Mouse (Mus musculus): ENCODE data around the gene Tgm2. TPM values are rescaled to one million over a fixed set of nuclear protein-coding genes. Genes with fewer than 3 reads are reported as not detected.

The Tgm2 gene
- polyA plus RNA-seq, 1 experiment from 2014 or later: 19.9 TPM

DNA sequence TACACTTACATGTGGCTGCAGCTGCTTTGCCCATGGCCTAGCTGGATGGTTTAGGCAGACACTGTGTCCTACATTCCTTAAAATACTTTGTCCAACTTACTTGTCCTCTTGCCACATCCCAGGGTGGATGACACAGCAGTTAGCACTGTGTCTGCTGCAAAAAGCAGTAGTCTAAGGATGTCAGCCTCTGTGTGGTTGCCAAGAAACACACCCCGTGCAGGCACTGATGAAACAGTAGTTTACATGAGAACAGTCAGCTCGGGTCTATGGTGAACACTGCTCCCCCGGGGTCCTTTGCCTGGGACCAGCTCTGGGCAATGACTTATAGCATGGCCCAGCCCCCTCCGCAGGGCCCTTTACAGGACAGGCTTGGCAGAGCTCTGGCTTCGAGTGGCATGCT is 52.9 kb downstream of the Tgm2 start:
- H3K4me3 ChIP-seq (ENCODE audit: low read depth, low read length): no peak overlapping the region
- WGBS: 64% methylated on average over 5 of the region's 5 CpGs
- H3K27ac ChIP-seq (replicated peaks; ENCODE audit: low read depth, low read length): no peak overlapping the region
- DNase-seq (ENCODE audit: low spot score) (no peak), ATAC-seq (ENCODE audit: low read depth) (no peak)
- H3K36me3 ChIP-seq (ENCODE audit: control insufficient read depth, insufficient read depth, low read length): no peaks in the 10 kb centered on the region
- H3K9me3 ChIP-seq (ENCODE audit: control insufficient read depth, low read length): no peaks in the 10 kb centered on the region
- H3K4me2 ChIP-seq (ENCODE audit: low read depth, low read length): no peak overlapping the region
- H3K9ac ChIP-seq (ENCODE audit: low read depth, low read length): no peak overlapping the region
- H3K27me3 ChIP-seq (replicated peaks; ENCODE audit: control insufficient read depth, insufficient read depth, low read length): no peaks in the 10 kb centered on the region
- peaks cover 3% of the 10 kb centered on the region; the same call in 1 of the 2 replicates for H3K4me1 ChIP-seq (ENCODE audit: control insufficient read depth, insufficient read depth, low read length)

- Histone ChIP-seq H3K27ac (replicated peaks; ENCODE audit: low read depth, low read length) (no peak overlapping the region), H3K4me2 (ENCODE audit: low read depth, low read length) (no peak overlapping the region), H3K9ac (ENCODE audit: low read depth, low read length) (no peak overlapping the region), H3K4me3 (ENCODE audit: low read depth, low read length) (no peak overlapping the region), H3K4me1 (ENCODE audit: control insufficient read depth, insufficient read depth, low read length) (peaks cover 3% of the 10 kb centered on the region; the same call in 1 of the 2 replicates), H3K9me3 (ENCODE audit: control insufficient read depth, low read length) (no peaks in the 10 kb centered on the region), H3K27me3 (replicated peaks; ENCODE audit: control insufficient read depth, insufficient read depth, low read length) (no peaks in the 10 kb centered on the region), H3K36me3 (ENCODE audit: control insufficient read depth, insufficient read depth, low read length) (no peaks in the 10 kb centered on the region)
- DNase-seq (ENCODE audit: low spot score) (no peak), ATAC-seq (ENCODE audit: low read depth) (no peak)
- WGBS: 76% methylated on average over 4 of the region's 4 CpGs
Measured at GRCm38 (mm10) chr2:158090096-158090495, 56.1 kb downstream of the Tgm2 start.

GRCm38 (mm10) chr2:158084486-158084885 is 61.8 kb downstream of the Tgm2 start:
- no peak overlapping the region for H3K4me3 ChIP-seq (ENCODE audit: low read depth, low read length)
- no peak overlapping the region for H3K4me2 ChIP-seq (ENCODE audit: low read depth, low read length)
- ATAC-seq (ENCODE audit: low read depth): no peak
- no peaks in the 10 kb centered on the region for H3K27me3 ChIP-seq (replicated peaks; ENCODE audit: control insufficient read depth, insufficient read depth, low read length)
- H3K36me3 ChIP-seq (ENCODE audit: control insufficient read depth, insufficient read depth, low read length): no peaks in the 10 kb centered on the region
- WGBS: 67% methylated on average over 7 of the region's 8 CpGs
- no peak for DNase-seq (ENCODE audit: low spot score)
- no peaks in the 10 kb centered on the region for H3K4me1 ChIP-seq (ENCODE audit: control insufficient read depth, insufficient read depth, low read length)
- H3K27ac ChIP-seq (replicated peaks; ENCODE audit: low read depth, low read length): peak overlapping the region; percentile 28; the same call in 1 of the 2 replicates
- no peaks in the 10 kb centered on the region for H3K9me3 ChIP-seq (ENCODE audit: control insufficient read depth, low read length)
- H3K9ac ChIP-seq (ENCODE audit: low read depth, low read length): no peak overlapping the region

GRCm38 (mm10) chr2:158080622-158081241 is 65.5 kb downstream of the Tgm2 start:
- no peaks in the 10 kb centered on the region for H3K9me3 ChIP-seq (ENCODE audit: control insufficient read depth, low read length)
- WGBS: 77% methylated on average over 9 of the region's 9 CpGs
- no peak overlapping the region for H3K9ac ChIP-seq (ENCODE audit: low read depth, low read length)
- DNase-seq (ENCODE audit: low spot score): no peak
- peaks cover 21% of the 10 kb centered on the region for H3K36me3 ChIP-seq (ENCODE audit: control insufficient read depth, insufficient read depth, low read length)
- H3K4me3 ChIP-seq (ENCODE audit: low read depth, low read length): no peak overlapping the region
- no peaks in the 10 kb centered on the region for H3K4me1 ChIP-seq (ENCODE audit: control insufficient read depth, insufficient read depth, low read length)
- no peak for ATAC-seq (ENCODE audit: low read depth)
- no peak overlapping the region for H3K27ac ChIP-seq (replicated peaks; ENCODE audit: low read depth, low read length)
- H3K27me3 ChIP-seq (replicated peaks; ENCODE audit: control insufficient read depth, insufficient read depth, low read length): no peaks in the 10 kb centered on the region
- no peak overlapping the region for H3K4me2 ChIP-seq (ENCODE audit: low read depth, low read length)

DNA sequence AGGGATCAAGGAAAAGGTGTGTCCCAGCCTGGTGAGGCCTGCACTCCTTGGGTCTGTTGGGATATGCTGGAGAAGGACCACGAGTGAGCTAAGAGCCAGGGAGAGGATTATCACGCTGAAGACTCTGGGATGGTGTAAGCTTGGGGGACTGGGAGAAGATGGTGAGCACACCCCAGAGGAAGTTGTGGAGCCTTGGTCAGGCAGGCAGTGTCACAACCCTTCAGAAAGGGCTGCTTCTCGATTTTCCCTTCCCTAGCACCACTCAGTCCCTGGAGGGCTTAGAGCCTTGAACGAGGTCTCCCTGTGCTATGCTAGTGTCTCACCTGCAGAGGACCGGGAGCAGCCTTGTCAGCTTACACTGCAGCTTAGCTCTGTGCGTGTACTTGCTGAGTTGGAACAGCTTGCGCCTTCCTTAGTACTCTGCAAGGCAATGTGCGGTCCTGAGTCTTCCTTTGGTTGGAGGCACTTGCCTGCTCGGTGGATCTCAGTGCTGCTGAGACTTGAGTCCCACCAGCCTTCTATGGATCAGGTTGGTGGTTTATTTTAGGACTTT is 66.3 kb downstream of the Tgm2 start:
- no peak overlapping the region for H3K4me2 ChIP-seq (ENCODE audit: low read depth, low read length)
- ATAC-seq (ENCODE audit: low read depth): peak; percentile 71; the same call in 1 of the 2 replicates
- 47% methylated on average over 9 of the region's 9 CpGs for WGBS
- H3K4me1 ChIP-seq (ENCODE audit: control insufficient read depth, insufficient read depth, low read length): no peaks in the 10 kb centered on the region
- H3K9ac ChIP-seq (ENCODE audit: low read depth, low read length): no peak overlapping the region
- H3K27ac ChIP-seq (replicated peaks; ENCODE audit: low read depth, low read length): no peak overlapping the region
- H3K36me3 ChIP-seq (ENCODE audit: control insufficient read depth, insufficient read depth, low read length): peaks cover 29% of the 10 kb centered on the region
- no peaks in the 10 kb centered on the region for H3K27me3 ChIP-seq (replicated peaks; ENCODE audit: control insufficient read depth, insufficient read depth, low read length)
- H3K4me3 ChIP-seq (ENCODE audit: low read depth, low read length): no peak overlapping the region
- DNase-seq (ENCODE audit: low spot score): no peak
- H3K9me3 ChIP-seq (ENCODE audit: control insufficient read depth, low read length): no peaks in the 10 kb centered on the region

GRCm38 (mm10) chr2:158078971-158079370 is 67.3 kb downstream of the Tgm2 start:
- H3K4me3 ChIP-seq (ENCODE audit: low read depth, low read length): no peak overlapping the region
- H3K36me3 ChIP-seq (ENCODE audit: control insufficient read depth, insufficient read depth, low read length): peaks cover 39% of the 10 kb centered on the region
- H3K4me1 ChIP-seq (ENCODE audit: control insufficient read depth, insufficient read depth, low read length): no peaks in the 10 kb centered on the region
- no peaks in the 10 kb centered on the region for H3K27me3 ChIP-seq (replicated peaks; ENCODE audit: control insufficient read depth, insufficient read depth, low read length)
- no peak overlapping the region for H3K9ac ChIP-seq (ENCODE audit: low read depth, low read length)
- no peak for ATAC-seq (ENCODE audit: low read depth)
- WGBS: 85% methylated on average over 7 of the region's 7 CpGs
- H3K9me3 ChIP-seq (ENCODE audit: control insufficient read depth, low read length): no peaks in the 10 kb centered on the region
- H3K4me2 ChIP-seq (ENCODE audit: low read depth, low read length): no peak overlapping the region
- no peak overlapping the region for H3K27ac ChIP-seq (replicated peaks; ENCODE audit: low read depth, low read length)
- no peak for DNase-seq (ENCODE audit: low spot score)

DNA sequence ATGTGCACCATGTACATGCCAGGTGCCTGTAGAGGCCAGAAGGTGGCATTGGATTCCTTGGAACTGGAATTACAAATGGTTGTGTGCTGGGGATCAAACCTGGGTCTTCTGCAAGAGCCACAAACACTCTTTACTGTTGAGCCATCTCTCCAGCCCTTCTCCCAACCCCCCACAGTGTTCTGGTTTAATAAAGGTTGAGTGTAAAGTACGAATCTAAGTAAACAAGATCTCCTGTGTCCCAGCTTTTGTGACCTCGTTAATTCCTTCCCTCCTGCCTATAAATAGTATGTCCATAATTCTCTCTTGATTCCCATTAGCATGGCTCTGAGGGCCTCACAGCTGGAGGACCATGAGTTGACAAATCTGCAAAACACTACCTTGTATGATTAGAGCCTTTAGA is 68.3 kb downstream of the Tgm2 start:
- H3K4me2 ChIP-seq (ENCODE audit: low read depth, low read length): no peak overlapping the region
- DNase-seq (ENCODE audit: low spot score) (no peak), ATAC-seq (ENCODE audit: low read depth) (no peak)
- H3K36me3 ChIP-seq (ENCODE audit: control insufficient read depth, insufficient read depth, low read length): peaks cover 48% of the 10 kb centered on the region
- no peak overlapping the region for H3K27ac ChIP-seq (replicated peaks; ENCODE audit: low read depth, low read length)
- no peaks in the 10 kb centered on the region for H3K27me3 ChIP-seq (replicated peaks; ENCODE audit: control insufficient read depth, insufficient read depth, low read length)
- no peak overlapping the region for H3K9ac ChIP-seq (ENCODE audit: low read depth, low read length)
- H3K4me1 ChIP-seq (ENCODE audit: control insufficient read depth, insufficient read depth, low read length): no peaks in the 10 kb centered on the region
- WGBS: 81% methylated on average over 2 of the region's 2 CpGs
- no peak overlapping the region for H3K4me3 ChIP-seq (ENCODE audit: low read depth, low read length)
- H3K9me3 ChIP-seq (ENCODE audit: control insufficient read depth, low read length): no peaks in the 10 kb centered on the region

- Histone ChIP-seq H3K27ac (replicated peaks; ENCODE audit: low read depth, low read length) (no peak overlapping the region), H3K4me2 (ENCODE audit: low read depth, low read length) (no peak overlapping the region), H3K27me3 (replicated peaks; ENCODE audit: control insufficient read depth, insufficient read depth, low read length) (no peaks in the 10 kb centered on the region), H3K4me1 (ENCODE audit: control insufficient read depth, insufficient read depth, low read length) (no peaks in the 10 kb centered on the region), H3K9ac (ENCODE audit: low read depth, low read length) (no peak overlapping the region), H3K36me3 (ENCODE audit: control insufficient read depth, insufficient read depth, low read length) (peaks cover 61% of the 10 kb centered on the region), H3K4me3 (ENCODE audit: low read depth, low read length) (no peak overlapping the region), H3K9me3 (ENCODE audit: control insufficient read depth, low read length) (no peaks in the 10 kb centered on the region)
- WGBS: 84% methylated on average over 6 of the region's 6 CpGs
- DNase-seq (ENCODE audit: low spot score): no peak
- ATAC-seq (ENCODE audit: low read depth): no peak
Measured at GRCm38 (mm10) chr2:158076690-158077089, 69.5 kb downstream of the Tgm2 start.

- no peak for DNase-seq (ENCODE audit: low spot score)
- H3K4me3 ChIP-seq (ENCODE audit: low read depth, low read length): no peak overlapping the region
- no peaks in the 10 kb centered on the region for H3K27me3 ChIP-seq (replicated peaks; ENCODE audit: control insufficient read depth, insufficient read depth, low read length)
- no peak overlapping the region for H3K27ac ChIP-seq (replicated peaks; ENCODE audit: low read depth, low read length)
- H3K36me3 ChIP-seq (ENCODE audit: control insufficient read depth, insufficient read depth, low read length): peaks cover 79% of the 10 kb centered on the region
- H3K4me1 ChIP-seq (ENCODE audit: control insufficient read depth, insufficient read depth, low read length): no peaks in the 10 kb centered on the region
- no peak overlapping the region for H3K9ac ChIP-seq (ENCODE audit: low read depth, low read length)
- H3K4me2 ChIP-seq (ENCODE audit: low read depth, low read length): no peak overlapping the region
- ATAC-seq (ENCODE audit: low read depth): no peak
- WGBS: 92% methylated on average over 5 of the region's 5 CpGs
- H3K9me3 ChIP-seq (ENCODE audit: control insufficient read depth, low read length): no peaks in the 10 kb centered on the region
Measured at GRCm38 (mm10) chr2:158074835-158075234, 71.4 kb downstream of the Tgm2 start.

All from embryonic facial prominence, embryonic 14.5 days (tissue).